Mouse (Mus musculus): ENCODE results near the gene Gm960. TPM values are rescaled to one million over a fixed set of nuclear protein-coding genes. Genes with fewer than 3 reads are reported as not detected.

Gene Gm960
- polyA plus RNA-seq, 1 experiment, result not detected

DNA sequence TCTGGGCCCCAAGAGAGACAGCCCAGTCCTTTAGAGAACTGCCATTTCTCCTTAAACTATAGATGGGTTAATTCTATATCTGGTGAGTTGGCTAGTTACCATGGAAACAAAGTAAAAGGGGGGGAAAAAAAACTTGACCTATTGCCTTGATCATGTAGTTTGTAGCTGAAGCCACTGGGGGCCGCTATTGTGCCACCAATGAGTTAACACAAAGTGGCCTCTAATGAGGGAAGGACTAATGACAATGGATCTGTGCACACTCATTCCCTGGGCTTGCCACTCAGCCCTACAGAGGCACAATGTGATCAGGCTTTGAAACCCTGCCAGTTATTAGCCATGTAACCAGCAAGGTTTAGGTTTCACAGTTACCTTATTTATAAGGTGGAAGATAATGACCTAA, 69.6 kb downstream of the Gm960 start:
- no peak overlapping the region for H3K4me3 ChIP-seq (ENCODE audit: insufficient read depth, low read length)
- peaks cover 5% of the 10 kb centered on the region for H3K4me1 ChIP-seq (ENCODE audit: control insufficient read depth, insufficient read depth, low read length)
- TF ChIP-seq POLR2A (IDR thresholded peaks at IDR 0.05; ENCODE audit: borderline replicate concordance, low read depth, low read length), result no peak
- H3K27ac ChIP-seq (ENCODE audit: insufficient read depth, low read depth, low read length), result no peak overlapping the region

DNA sequence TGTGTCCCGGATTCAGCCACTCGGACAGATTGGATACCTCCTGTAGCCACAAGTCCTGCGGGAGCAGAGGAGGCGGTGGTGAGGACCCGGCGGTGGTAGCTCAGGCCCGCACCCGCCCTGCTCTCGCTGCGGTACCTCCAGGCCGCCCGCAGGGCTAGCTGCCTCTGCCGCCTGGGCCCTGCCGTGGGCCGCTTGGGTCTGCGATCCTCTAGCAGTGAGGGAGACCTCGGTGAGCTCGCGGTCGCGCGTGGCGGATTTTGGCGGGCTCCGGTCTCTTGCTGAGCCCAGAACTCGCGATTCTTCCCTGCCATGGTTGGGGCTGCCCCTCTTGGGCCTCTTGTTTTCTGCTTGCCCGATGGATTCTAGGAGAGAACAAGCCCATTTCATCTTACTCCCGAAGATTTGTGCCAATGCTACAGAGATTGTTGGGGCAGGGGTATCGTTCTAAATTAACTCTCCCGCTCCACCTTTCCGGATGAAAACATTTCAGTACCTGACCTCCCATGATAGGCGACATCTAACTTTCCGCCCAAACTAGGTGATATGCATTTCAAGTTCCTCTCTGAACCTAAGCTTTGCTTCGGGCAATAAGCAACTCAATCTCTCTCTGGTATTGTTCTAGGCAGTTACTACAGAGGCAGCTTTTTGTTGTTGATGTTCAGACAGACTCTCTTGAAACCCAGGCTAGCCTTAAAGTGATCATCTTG, 72.5 kb downstream of the Gm960 start:
- H3K27ac ChIP-seq (ENCODE audit: insufficient read depth, low read depth, low read length), result peak overlapping the region; percentile 76
- no peak for TF ChIP-seq POLR2A (IDR thresholded peaks at IDR 0.05; ENCODE audit: borderline replicate concordance, low read depth, low read length)
- TF ChIP-seq CTCF (IDR thresholded peaks at IDR 0.05; ENCODE audit: low read depth, low read length), result no peak

DNA sequence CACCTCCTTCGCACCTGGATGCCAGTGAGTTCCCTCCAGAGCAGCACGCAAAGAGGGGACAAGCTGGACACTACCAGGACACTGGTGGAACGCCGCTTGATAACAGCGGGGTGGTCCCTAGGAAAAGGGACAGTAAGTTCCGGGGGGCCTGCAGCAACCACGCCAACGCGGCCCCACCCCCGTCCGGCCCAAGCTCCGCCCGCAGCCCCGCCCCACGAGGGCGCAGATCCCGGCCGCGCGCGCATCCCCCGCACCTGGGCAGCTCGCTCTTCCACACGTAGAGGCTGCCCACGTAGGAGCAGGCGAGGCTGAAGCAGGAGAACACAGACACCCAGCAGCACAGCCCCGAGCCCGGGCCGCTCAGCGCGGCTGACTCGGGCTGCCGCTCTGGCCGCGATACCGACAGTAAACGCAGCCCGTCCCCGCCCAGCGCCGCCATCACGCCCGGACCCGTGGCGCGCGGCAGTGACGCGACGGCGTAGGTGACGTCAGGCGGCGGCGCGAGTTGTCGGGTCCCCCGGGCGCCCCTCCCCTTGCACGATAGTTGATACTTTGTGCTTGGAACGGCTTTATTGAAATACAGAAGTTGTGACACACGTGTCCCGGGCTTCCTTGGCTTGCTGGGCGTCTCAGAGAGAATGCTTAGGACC, 73.2 kb downstream of the Gm960 start, which contains the start of gene Rce1:
Gene Rce1 (minus strand): TSS at position 463 of the 650 bp plus-strand sequence.
- peaks cover 5% of the 10 kb centered on the region for H3K4me1 ChIP-seq (ENCODE audit: control insufficient read depth, insufficient read depth, low read length)
- peak within 1 kb of the TSS; percentile 98 for H3K4me3 ChIP-seq (ENCODE audit: insufficient read depth, low read length)
- peak within 1 kb of the TSS; percentile 76 for H3K27ac ChIP-seq (ENCODE audit: insufficient read depth, low read depth, low read length)
- TF ChIP-seq CTCF (IDR thresholded peaks at IDR 0.05; ENCODE audit: low read depth, low read length) (no peak), POLR2A (IDR thresholded peaks at IDR 0.05; ENCODE audit: borderline replicate concordance, low read depth, low read length) (no peak)

More for the DNA sequence above, 72.5 kb downstream of the Gm960 start:
- Histone ChIP-seq H3K4me3 (ENCODE audit: insufficient read depth, low read length) (peak overlapping the region; percentile 98), H3K4me1 (ENCODE audit: control insufficient read depth, insufficient read depth, low read length) (peaks cover 5% of the 10 kb centered on the region)

DNA sequence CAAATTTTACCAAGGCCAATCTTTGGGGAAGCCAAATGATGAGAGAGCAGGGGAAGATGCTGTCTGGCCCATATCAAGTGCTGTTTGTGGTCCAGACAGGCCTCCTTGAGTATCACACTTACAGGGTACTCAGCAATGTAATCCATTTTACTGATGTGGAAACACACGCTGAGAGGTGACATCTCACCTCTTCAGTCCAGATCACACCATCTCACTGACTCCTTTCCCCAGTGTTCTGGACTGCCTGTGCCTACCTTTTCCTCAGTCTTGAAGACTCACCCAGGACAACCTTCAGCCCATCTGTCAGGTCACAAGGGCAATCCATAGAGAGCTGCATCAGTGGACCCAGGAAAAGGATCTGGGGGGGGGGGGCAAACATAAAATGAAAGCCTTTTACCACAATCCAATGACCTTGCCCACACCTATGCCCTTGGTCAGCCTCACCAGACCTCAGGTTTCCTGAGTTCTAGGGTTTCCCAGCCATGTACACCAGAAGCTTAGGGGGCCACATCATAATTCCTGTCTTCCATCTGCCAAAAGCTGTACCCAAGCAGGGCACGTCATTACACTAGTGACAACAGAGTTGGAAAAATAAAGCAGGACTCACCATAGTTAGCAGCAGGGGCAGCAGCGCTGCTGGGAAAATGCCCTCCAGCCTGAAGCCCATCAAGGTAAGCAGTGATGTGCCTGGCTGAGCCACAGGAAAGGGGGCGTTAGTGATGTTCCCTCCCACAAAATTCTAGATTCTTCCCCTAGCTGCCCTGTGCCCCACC, 73.9 kb downstream of the Gm960 start:
- TF ChIP-seq CTCF (IDR thresholded peaks at IDR 0.05; ENCODE audit: low read depth, low read length) (no peak), POLR2A (IDR thresholded peaks at IDR 0.05; ENCODE audit: borderline replicate concordance, low read depth, low read length) (no peak)
- Histone ChIP-seq H3K4me1 (ENCODE audit: control insufficient read depth, insufficient read depth, low read length) (peaks cover 5% of the 10 kb centered on the region), H3K4me3 (ENCODE audit: insufficient read depth, low read length) (peak overlapping the region; percentile 98), H3K27ac (ENCODE audit: insufficient read depth, low read depth, low read length) (no peak overlapping the region)

DNA sequence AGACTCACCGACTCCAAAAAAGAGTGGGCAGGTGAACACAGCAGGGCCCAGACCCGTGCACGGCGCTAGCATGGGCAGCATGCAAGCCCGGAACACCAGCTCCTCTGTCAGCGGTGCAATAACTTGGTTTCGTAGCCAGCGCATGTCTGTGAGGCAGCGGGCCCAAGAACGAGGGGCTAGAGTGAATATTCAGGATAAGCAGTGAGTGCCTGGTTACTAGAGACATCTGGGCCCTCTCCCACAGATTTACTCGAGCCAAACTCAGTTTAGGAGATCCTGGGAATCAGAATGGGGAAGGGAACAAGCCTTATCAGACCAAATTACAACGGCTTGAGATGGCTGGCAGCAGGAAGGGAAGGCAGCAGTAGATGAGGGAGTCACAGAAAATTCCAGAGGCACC, 74.5 kb downstream of the Gm960 start:
- Histone ChIP-seq H3K27ac (ENCODE audit: insufficient read depth, low read depth, low read length) (no peak overlapping the region), H3K4me1 (ENCODE audit: control insufficient read depth, insufficient read depth, low read length) (peaks cover 5% of the 10 kb centered on the region), H3K4me3 (ENCODE audit: insufficient read depth, low read length) (no peak overlapping the region)
- TF ChIP-seq POLR2A (IDR thresholded peaks at IDR 0.05; ENCODE audit: borderline replicate concordance, low read depth, low read length), result no peak
- no peak for TF ChIP-seq CTCF (IDR thresholded peaks at IDR 0.05; ENCODE audit: low read depth, low read length)

DNA sequence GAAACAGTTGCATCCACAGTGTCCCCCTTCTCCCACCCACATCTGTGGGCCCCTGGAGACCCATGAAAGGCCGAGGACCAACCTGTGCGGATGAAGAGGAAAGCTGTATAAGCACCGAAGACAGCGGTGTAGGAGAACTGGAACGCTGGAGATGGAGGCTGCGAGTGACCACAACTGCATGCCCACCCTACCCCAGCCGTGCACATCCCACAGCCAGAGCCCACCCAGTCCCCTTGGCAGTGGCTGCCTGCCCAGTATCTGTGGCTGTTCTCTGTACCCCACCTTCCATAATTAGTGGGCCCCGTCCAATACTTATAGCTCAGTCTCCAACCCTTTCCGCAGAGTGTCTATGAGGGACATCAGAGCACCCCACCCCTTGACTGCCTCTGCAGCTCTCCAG, 75.0 kb downstream of the Gm960 start:
- no peak overlapping the region for H3K27ac ChIP-seq (ENCODE audit: insufficient read depth, low read depth, low read length)
- TF ChIP-seq POLR2A (IDR thresholded peaks at IDR 0.05; ENCODE audit: borderline replicate concordance, low read depth, low read length) (no peak), CTCF (IDR thresholded peaks at IDR 0.05; ENCODE audit: low read depth, low read length) (no peak)
- no peak overlapping the region for H3K4me3 ChIP-seq (ENCODE audit: insufficient read depth, low read length)
- peaks cover 5% of the 10 kb centered on the region for H3K4me1 ChIP-seq (ENCODE audit: control insufficient read depth, insufficient read depth, low read length)

DNA sequence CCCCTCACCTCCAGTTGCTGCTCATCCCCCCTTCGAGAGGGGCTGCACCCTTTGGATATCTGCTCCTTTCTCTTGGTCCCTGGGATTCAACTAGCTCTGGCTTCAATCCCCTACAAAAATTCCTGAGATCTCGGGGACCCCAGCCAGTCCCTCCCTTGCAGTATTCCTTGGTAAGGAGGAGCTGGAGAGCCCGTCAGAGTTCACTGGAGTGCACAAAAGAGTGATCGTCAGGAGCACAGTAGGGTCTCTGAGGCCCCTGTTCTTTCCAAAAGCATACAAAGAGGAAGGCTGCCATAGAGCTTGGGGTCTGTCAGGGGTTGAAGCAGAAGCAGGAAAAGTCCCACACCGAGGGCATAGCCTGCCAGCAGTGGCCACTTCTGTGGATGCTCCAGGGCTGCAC, 75.7 kb downstream of the Gm960 start:
- Histone ChIP-seq H3K4me1 (ENCODE audit: control insufficient read depth, insufficient read depth, low read length) (peaks cover 5% of the 10 kb centered on the region), H3K4me3 (ENCODE audit: insufficient read depth, low read length) (no peak overlapping the region), H3K27ac (ENCODE audit: insufficient read depth, low read depth, low read length) (no peak overlapping the region)
- TF ChIP-seq POLR2A (IDR thresholded peaks at IDR 0.05; ENCODE audit: borderline replicate concordance, low read depth, low read length) (no peak), CTCF (IDR thresholded peaks at IDR 0.05; ENCODE audit: low read depth, low read length) (no peak)

DNA sequence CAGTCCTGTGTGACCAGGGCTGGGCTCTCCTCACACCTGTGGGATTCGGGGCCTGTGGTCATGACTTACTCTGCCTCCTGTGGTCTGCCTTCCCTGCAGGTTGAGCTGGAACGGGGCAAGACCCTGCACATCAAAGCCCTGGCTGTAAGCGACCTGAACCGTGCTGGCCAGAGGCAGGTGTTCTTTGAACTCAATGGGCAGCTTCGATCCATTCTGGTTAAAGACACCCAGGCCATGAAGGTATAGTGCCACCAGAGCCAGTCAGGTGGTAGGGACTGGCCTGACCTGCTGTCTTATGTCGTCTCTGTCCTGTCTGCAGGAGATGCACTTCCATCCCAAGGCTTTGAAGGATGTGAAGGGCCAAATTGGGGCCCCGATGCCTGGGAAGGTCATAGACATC, 77.7 kb downstream of the Gm960 start:
- H3K4me3 ChIP-seq (ENCODE audit: insufficient read depth, low read length), result no peak overlapping the region
- H3K4me1 ChIP-seq (ENCODE audit: control insufficient read depth, insufficient read depth, low read length), result no peaks in the 10 kb centered on the region
- no peak overlapping the region for H3K27ac ChIP-seq (ENCODE audit: insufficient read depth, low read depth, low read length)
- TF ChIP-seq CTCF (IDR thresholded peaks at IDR 0.05; ENCODE audit: low read depth, low read length), result no peak
- no peak for TF ChIP-seq POLR2A (IDR thresholded peaks at IDR 0.05; ENCODE audit: borderline replicate concordance, low read depth, low read length)

DNA sequence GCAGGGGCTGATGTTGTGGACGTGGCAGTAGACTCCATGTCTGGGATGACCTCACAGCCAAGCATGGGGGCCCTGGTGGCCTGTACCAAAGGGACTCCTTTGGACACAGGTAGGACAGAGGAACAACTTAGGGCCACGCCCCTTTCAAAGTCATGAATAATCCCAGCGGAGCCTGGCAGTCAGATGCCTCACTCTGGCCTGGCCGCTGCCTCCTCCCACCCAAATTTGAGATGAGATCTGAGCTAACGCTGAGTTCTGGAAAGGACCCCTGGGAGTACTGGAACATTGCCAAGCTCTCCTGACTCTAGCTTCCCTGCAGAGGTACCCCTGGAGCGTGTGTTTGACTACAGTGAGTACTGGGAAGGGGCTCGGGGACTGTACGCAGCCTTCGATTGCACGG, 79.0 kb downstream of the Gm960 start:
- no peak overlapping the region for H3K4me3 ChIP-seq (ENCODE audit: insufficient read depth, low read length)

DNA sequence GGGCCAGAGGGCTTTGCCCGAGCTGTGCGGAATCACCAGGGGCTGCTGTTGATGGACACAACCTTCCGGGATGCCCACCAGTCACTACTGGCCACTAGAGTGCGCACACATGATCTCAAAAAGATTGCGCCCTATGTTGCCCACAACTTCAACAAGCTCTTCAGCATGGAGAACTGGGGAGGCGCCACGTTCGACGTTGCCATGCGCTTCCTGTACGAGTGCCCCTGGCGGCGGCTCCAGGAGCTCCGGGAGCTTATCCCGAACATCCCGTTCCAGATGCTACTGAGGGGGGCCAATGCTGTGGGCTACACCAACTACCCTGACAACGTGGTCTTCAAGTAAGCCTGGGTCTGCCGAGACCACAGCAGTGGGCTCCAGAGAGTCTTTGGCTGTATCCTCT, 80.3 kb downstream of the Gm960 start:
- H3K4me1 ChIP-seq (ENCODE audit: control insufficient read depth, insufficient read depth, low read length), result no peaks in the 10 kb centered on the region
- TF ChIP-seq POLR2A (IDR thresholded peaks at IDR 0.05; ENCODE audit: borderline replicate concordance, low read depth, low read length) (no peak), CTCF (IDR thresholded peaks at IDR 0.05; ENCODE audit: low read depth, low read length) (no peak)
- no peak overlapping the region for H3K4me3 ChIP-seq (ENCODE audit: insufficient read depth, low read length)
- no peak overlapping the region for H3K27ac ChIP-seq (ENCODE audit: insufficient read depth, low read depth, low read length)

More for the DNA sequence above, 79.0 kb downstream of the Gm960 start:
- Histone ChIP-seq H3K4me1 (ENCODE audit: control insufficient read depth, insufficient read depth, low read length) (no peaks in the 10 kb centered on the region), H3K27ac (ENCODE audit: insufficient read depth, low read depth, low read length) (no peak overlapping the region)
- TF ChIP-seq POLR2A (IDR thresholded peaks at IDR 0.05; ENCODE audit: borderline replicate concordance, low read depth, low read length) (no peak), CTCF (IDR thresholded peaks at IDR 0.05; ENCODE audit: low read depth, low read length) (no peak)
